Mouse (Mus musculus) kidney, adult 11 months (tissue): ENCODE results near the gene Arhgap40.

Experiments
- DNase-seq: peaks from one replicate; pipeline ENCODE4 v3.0.0; 2022

The Arhgap40 gene

DNA sequence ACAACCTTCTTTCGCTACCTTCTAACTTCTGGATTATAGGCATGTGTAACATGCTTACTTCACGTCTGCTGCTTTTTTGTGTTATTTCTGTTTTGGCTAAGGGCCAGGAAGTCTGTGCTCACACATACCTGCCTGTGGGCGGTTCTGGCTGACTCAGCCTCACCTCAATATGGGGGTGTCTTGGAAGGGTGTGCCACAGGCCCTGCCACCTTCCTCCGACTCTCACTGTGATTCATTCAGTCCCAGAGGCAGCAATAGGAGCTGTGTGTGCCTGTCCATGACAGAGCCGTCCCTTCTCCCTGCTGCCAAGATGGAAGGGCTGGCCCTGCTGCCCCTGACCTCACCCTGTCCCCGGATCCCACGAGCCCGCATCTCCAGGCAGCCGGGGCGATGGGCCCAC, at the start of gene Arhgap40:
Arhgap40 (plus strand) TSS at position 269 of the 400 bp plus-strand sequence.
- no peak for DNase-seq

DNA sequence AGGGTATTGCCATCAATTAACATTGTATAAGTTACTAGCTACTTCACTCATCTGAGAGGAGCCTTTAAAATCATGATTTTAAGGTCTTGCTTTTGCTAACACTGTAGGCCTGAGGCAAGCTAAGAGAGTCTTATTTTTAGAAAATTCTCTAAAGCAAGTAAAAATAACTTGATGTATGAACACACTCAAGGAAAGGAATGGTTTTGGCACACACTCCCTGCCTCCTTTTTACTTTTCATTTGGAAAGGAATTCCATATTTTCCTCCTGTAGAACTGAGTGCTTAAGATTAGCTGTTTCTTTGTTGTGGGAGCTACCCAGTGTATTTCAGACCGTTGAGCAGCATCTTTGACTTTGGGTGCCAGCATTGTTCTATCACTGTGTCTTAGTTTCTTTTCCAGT, 38.4 kb upstream of the Arhgap40 start:
- no peak for DNase-seq

DNA sequence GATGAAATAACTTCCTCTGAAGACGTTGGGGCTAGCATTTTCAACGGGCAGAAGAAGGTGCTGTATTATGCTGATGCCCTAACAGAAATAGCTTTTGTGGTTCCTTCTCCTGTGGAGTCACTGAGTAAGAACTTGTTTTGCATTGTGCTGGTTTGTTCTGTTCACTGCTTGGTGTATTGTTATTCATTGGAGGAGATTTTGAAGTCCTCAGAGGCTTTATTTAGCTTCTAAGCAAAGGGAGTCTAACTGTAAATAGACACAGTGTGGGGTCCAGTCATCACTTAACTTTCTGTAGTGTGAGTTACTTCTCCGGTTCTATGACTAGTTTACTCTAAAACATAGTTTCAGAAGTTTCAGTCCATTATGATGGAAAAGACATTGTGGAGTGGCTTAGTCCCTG, 35.0 kb upstream of the Arhgap40 start:
- DNase-seq, result no peak

DNA sequence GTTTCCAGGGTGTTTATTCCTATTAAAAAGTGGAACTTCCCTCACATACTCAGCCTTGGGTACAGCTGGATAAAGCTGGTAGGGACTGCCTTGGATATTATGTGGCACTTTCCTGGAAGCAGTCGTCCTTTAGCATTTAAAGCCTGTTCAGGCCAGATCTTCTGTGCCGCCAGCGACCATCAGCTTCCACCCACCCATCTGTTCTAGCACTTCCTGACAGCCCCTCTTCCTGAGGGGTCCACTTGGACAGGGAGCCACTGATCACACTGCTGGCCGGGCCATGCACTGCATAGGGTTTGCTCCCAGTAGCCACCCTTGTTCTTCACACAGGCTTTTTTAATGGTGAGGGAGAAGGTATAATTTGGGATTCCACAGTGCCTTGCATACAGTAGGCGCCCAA, 14.1 kb upstream of the Arhgap40 start:
- DNase-seq, result no peak

DNA sequence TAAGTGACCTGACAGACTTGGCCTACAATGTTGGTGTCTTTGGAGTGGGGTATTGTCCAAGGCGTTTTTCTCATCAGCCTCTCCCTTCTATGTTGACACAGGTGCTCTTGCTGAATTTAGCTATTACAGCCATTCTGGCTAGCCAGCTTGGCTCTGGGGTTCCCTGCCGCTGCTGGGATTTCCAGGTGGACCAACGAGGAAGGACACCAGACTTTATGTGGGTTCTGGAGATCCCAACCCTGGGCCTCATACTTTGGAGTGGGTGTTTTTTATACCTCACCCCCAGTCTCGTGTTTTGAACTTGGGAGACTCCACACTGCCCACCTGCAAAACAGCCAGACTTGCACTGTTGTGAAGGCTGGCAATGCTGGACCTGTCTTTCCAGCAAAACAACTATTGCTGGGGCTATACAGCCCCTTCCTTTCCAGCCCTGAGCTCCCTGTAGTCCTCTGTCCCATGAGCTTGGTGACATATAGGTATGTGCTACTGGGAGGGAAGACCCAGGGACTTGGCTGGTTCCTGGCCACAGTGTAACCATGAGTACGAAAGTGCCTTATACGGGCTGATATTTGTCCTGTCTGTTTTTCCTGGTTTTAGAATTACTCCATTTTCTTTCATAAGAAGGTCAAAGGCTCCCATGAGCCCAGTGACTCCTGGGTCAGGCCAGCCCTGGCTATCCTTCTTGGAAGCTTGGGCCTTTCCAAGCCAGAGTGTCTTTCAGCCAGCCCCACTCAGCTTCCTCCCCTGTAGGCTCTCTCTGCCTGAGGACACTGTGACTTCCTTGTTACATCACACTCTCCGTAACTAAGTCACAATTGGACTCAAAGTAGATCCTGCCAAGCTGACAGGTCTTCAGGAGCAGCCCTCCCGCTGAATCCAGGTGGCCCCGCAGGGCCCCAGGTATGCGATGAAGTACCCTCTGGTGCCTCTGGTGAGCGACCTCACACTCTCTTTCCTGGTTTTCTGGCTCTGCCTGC, 10.5 kb upstream of the Arhgap40 start, which contains the start of gene Adig:
Adig (plus strand) TSS at position 777 of the 977 bp plus-strand sequence.
- no peak for DNase-seq

DNA sequence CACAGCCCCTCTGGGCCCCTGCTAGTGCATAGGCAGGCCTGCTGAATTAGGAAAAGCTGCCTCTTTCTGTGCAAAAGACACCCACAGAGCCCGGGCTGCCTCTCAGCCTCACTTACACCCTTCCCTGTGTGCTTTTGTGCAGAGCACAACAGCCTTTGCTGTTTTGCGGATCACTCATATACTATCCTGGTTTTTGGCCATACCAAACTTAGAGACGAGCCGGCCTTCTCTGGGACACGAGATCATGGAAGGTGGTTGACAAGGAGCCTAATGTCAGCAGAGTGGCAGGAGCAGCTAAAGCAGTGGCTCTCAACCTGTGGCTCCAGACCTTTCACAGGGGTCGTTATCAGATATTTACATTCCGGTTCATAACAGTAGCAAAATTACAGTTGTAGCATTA, 9.4 kb upstream of the Arhgap40 start:
- no peak for DNase-seq

DNA sequence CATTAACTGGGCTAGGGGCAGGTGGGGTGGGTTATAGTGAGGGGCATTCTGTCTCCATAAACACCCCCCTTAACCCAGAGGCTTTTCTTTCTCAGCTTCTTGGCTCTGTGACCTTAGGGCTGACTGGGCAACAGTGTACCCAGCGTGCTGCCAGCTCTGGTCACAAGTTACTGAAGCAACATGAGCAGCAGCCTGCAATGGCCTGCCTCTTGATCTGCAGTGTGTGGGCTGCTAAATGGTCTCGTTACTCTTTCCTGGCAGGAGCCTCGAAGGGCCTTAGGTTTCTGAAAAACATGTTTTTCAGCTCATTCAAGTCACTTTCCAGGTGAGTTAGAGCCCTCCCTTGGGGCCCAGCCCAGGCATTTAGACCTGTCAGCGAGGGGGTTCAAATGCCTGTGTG, 8.9 kb upstream of the Arhgap40 start:
- DNase-seq, result no peak

DNA sequence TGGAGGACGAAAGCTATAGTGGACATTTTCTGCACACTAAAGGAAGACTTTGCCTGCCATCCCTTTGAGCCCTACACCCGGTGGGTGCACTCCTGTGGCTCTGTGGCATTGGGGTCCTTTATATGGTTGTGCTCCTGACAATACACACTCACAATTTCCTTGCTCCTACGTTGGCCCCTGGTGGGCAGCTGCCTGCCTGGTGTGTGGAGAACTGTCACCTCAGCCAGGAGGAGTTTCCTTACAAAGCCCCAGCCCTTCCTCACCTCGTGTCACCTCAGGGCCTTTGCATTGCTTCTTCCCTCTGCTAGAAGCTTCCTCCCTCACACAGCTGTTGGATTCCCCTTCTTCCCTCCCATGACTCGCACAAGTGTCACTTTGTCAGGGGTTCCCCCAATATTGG, 6.1 kb upstream of the Arhgap40 start:
- no peak for DNase-seq

DNA sequence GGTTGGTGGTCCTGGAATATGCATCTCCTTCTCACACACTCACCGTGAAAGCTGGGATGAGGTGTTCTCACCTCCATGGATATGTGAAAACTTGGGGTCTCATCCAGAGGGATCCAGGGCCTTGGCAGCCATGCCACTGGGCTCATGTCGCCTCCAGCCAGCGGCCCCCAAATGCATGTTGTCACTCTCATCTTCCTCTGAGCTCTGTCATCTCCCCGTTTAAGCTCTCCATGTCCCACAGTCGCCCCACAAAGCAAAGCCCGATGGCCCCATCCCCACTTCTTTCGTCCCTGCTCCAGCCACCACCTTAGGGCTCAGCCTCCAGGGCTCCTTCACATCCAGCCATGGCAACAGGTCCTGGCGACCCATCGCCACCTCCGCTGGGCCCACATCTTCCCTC, 5.5 kb upstream of the Arhgap40 start:
- DNase-seq, result no peak

DNA sequence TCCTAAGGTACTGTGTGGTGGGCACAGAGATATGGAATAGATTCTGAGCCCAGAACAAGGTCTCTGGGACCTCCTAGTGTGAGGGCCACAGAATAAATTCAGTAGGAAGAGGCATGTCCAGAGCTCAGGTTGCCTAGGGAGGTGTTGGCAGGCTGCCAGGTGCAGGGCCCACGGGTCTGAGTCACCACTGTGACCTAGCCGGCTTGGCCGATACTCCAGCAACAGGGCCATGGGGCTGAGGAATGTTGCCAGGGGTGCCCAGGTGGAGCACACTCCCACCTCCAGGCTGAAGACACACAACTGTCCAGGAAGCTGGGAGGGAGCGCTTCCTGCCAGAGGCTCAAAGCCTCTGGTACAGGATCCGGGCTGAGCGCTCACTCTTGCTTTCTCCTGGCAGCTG, 1.9 kb upstream of the Arhgap40 start:
- DNase-seq, result peak; percentile 52

DNA sequence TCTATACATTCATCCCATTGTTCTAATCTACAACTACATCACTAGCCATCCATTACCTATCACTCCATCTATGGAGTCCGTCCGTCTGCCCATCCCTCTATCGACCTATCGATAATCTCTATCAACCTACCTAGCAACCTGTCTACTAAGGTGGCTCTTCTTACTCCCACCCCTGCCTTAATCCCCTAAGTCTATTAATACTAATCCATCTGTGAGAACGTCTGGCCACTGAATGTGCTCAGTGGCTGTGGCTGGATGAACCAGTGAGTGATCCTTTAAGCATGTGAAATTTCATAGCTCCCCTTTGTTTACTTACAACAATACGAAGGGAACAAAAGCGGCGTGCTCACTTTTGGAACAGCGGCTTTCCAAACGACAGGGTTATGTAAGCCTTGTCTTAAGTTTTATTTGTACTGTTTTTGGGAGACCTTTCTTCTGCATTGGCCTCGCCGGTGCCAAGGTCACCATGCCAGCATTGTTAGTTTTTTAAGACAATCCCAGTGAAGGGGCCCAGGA, 1.3 kb downstream of the Arhgap40 start:
- no peak for DNase-seq

DNA sequence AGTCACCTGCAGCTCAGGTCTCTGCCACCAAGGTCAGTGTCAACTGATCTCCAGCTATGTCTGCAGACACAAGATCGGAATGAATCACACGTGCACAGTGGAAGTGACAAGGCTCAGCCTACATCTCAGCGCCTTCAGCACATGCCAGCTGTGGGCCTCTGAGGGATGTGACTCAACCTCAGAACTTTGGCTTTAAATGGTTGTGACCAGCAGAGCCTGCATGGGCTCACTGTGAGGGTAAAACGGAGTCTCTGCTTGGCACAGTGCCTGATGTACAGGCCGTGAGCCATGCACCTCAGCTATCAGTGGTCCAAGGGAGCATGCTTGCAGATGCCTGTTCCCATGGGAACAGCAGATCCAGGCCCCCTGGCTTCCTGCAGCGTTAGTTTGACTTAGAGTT, 6.0 kb downstream of the Arhgap40 start:
- no peak for DNase-seq

DNA sequence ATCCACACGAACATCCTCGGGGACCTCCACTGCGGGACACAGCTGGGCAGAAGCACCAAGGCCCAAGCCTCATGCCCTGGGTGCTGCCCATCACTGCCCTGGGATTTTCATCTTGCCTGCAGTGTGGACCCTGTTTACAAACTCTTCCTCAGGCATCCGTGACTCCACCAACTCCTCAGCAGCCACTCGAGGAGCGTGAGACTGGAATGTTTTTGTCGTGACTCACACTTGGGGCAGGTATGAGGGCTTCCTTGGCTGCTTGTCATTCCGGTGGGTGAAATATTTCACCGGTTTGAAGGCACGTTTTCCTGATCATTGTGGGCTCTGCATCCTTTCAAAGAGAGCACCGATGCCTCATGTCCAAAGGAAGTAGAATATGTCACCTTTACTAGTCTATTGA, 6.5 kb downstream of the Arhgap40 start:
- DNase-seq, result no peak

DNA sequence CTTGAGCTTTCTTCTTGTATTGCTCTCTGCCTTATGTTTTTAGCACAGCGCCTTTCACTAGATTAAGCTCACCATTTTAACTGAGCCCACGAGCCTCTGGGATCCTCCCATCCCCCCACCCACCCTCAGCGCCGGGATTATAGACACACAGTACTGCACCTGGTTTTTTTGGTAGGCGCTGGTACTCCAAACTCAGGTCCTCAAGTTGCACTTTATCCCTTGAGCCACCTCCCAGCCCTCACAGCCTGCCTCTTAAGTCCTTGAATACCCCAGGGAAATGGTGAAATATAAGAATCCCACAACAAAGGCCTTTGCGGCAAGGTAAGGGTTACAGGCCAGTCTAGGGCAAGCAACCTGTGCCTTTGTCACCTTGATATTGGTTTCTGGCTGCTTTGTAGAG, 7.2 kb downstream of the Arhgap40 start:
- no peak for DNase-seq

DNA sequence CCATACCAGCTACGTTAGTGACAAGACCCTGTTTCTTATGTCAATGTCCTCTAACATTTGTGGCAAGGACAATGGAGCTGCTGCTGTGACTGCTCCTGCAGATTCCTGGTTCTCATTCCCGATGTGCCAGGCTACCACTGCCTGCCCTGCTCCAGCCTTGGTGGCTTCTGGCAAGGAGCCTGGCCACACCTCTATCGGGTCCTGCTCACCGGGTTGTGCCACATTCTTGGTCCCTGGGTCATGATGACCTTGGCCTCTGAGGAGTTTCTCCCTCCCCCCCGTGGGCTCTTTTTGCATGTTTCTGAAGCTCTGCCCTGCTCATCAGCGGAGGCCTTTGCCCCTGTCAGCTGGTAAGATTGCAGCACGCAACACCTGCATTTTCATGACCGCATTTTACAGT, 10.5 kb downstream of the Arhgap40 start:
- DNase-seq, result peak; percentile 80

DNA sequence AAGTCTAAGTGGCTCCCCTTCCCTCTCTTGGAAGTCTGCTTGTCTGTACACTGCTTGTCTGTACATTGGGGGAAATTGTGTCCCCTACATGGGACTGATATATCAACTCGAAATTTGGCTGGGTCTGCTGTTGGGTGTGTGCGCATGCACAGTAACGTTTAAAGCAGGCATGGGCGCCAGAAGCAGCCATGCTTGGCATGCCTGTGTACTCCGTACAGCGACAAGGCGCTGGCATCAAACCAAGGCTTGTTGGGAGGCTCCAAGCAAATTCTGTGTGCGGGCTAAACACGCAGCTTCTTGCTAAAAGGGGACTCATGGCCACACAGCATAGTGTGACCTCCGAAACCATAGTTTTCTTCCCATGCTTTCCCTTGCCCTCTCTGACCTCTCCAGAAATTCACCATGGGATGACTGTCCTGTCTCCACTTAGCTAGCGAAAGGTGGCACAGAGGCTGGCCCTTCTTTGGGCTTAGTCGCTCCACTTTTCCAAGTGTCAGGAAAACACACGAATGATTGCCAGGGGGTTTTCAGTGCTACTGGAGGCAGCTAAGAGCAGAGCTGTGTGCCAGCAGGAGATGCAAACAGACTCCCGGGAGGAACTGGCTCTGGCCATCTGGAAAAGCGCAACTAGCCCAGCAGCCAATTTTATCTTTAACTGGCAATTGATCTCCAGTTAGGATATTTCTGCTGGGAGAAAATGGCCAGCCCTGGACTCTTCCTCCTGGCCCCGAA, 11.7 kb downstream of the Arhgap40 start:
- peak; percentile 31 for DNase-seq

DNA sequence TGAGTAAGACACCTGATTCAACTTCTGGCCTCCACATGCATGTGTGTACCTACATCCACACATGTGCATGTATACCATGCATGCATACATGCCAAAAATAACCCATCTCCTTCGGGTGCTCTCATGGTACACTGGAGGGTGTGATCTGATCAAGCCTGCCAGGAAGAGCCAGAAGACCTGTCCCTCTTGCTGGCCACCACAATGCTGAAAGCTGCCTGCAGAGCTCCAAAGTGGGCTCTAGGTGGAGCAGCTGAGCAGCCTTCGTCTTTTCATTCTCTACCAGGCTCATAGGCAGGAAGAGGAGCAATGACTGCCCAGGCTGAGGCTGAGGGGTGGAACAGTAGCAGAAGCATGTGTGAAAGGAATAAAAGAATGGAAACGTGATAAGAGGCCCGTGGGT, 21.5 kb downstream of the Arhgap40 start:
- DNase-seq, result no peak

DNA sequence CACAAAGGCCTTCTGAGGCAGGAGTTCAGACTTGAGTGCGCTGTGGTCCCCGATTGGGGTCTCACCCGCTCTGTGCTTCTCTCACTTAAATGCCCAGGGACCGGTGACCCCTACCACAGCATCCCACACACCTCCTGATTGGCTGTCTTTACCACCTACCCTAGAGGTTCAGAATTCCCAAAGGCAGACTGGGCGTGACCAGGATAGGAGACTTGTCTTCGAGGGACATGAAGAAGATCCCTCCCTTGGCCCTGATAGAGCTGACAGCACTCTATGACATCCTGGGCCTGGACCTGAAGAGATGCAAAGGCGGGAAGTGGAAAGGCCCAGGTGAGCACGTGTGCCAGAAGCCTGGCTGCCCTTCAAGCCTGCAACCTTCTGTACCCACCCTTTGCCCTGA, 22.0 kb downstream of the Arhgap40 start:
- no peak for DNase-seq

DNA sequence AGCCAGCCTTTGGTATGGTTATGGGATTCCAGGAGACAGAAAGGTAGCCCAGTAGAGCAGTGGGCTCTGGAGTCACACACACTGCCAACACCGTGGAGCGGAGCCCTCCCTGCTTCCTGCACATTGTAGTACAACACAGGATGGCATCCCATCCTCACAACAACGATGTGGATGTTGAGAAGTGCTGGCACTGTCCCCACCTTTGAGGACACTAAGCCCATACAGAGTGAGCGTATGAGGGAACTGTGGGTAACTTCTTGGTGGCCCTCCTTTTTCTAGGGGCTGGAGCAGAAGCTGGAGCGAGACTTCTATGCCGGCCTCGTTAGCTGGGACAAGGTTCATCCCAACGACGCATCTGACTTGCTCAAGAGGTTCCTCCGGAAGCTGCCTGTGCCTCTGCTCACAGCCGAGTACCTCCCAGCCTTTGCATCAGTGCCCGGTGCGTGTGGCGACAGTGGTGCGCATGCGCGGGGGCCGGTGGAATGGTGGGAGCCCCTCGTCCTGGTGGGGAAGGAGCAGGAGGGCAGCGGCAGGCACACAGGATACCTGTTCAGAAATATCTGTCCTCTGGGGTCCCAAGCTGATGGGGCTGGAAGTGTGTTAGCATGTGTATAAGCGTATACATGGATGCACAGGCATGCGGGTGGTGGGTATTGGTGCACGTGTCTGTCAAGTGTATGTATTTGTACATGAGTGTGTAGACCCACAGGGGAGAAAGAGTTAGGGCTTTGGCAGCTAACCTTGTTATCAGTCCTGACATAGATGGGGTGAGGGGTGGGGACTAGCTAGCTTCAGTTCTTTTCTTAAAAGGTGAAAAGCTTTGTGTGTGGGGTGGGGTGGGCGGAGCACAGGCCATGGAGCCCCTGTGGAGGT, 27.1 kb downstream of the Arhgap40 start:
- no peak for DNase-seq

DNA sequence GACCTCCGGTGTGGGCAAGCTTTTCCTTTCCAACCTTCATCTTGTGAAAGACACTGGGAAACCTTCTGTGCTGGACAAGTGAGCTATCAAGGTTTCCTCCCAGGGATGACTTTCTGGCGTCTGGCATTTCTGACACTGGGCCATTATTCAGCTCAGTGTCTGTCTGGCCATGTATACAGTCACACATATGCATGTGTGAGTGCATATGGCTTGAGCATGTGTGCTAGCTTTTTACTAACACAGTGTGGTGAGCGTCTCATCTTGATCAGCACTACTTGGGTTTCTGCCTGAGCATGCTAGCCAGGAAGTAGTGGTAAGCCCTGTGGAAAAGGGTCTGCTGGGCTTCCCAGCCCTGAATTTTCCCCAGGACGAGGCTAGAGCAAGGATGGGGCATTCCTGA, 28.7 kb downstream of the Arhgap40 start:
- DNase-seq, result no peak

DNA sequence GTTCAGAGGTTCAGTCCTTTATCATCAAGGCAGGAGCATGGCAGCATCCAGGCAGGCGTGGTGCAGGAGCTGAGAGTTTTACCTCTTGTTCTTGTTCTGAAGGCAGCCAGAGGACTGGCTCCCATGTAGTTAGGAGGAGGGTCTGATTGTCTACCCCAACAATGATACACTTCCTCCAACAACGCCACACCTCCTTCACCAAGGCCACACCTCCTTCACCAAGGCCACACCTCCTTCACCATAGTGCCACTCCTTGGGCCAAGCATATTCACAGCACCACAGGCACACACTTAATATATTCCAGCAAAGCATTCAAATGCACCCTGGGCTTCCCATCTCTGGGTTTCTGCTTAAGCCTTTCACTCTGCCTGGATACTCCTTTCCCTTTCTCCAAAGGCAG, 32.7 kb downstream of the Arhgap40 start:
- DNase-seq, result no peak

DNA sequence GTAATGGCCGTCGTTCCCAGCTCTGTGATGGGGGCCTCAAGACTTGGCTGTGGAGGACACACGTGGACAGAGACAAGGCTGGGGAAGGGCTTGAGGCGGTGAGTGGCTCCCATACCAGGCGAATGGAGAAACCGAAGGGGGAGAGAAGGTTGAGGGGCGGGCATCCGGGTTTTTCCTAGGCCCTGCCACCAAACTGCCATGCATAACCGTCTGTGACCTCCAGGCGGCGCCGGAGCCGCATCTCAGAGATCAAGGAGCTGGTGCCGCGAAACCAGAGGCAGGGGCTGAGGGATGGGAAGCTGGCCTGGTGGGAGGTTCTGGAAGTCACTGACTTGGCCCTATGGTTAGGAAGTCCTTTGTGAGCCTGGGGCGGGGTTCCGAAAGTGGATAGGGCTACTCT, 34.2 kb downstream of the Arhgap40 start:
- DNase-seq, result peak; percentile 40

DNA sequence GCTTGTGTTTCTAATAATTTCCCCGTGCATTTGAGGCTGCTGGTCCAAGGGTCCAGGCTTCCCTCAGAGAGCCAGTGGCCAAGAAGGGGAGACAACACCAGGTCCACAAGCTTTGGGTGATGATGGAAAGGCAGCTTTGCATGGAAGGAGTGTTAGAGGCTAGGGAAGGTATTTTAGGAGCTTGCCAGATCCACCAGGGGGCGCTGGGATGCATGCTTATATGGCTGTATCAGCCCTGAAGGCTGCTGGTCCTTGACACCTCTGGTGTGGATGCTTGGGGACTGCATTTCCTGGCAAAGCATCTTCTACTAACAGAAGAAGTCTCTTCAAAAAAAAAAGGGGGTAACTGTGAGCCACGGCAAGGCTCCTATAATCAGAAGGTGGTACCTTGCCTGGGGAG, 37.5 kb downstream of the Arhgap40 start:
- peak; percentile 50 for DNase-seq
